Mouse (Mus musculus) layer of hippocampus, adult 2 months (tissue): ENCODE measurements around the gene Sash1. TPM values are rescaled to one million over a fixed set of nuclear protein-coding genes. Genes with fewer than 3 reads are reported as not detected.

Source experiments
- DNase-seq, 2 experiments: peaks; one replicate each; pipeline ENCODE4 v3.0.0; 2022; ENCODE audit warnings: low spot score in 2 of 2
- H3K27ac ChIP-seq: fragments of 200-600 bp; 2 replicates; pipeline ENCODE4 v1.8.1; 2022
- H3K4me3 ChIP-seq: fragments of 200-600 bp; 2 replicates; pipeline ENCODE4 v1.8.1; 2022; ENCODE audit warnings: mild to moderate bottlenecking
- CTCF ChIP-seq: fragments of 200-600 bp; conservative IDR thresholded peaks from 2 replicates; pipeline ENCODE4 v1.8.1; 2022; ENCODE audit warnings: antibody characterized with exemption, mild to moderate bottlenecking, moderate library complexity
- total RNA-seq, 2 experiments: library from RNA; stranded (reverse); gene quantifications; 2 replicates each; pipeline ENCODE4 v1.2.3; 2021

Sash1 gene
- total RNA-seq, 2 experiments from 2014 or later = 75.7 to 86.0 TPM

DNA sequence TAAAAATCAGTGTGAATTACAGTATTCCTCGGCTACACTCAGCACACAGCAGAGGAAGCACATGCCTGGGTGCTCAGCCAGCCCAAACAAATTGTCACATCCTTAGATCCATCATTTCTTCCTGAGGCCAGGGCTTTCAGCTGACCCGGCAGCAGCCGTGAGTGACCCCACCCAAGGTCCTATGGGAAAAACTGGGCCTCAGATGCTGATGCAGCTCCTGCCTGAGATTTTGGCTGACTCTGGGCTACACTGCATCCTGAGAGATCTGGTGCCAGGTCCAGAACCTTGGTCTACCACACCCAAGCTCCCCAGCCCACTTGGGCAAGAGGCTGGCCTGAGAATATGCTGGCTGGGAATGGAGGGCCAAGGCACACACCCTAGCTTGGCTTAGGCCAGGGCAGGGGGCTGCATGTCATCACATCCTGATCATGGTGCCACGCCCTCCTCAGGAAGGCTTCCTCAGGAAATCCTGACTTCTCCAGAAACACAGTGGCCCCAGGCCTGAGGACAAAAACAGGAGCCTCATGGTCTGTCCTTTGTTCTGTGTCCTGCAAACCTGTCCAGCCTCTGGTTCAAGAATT lies 19.7 kb downstream of the Sash1 start:
- no peak for DNase-seq
- Histone ChIP-seq H3K27ac (peak overlapping the region; percentile 7; the same call in 1 of the 2 replicates), H3K4me3 (no peak overlapping the region)
- TF ChIP-seq CTCF = no peak

- TF ChIP-seq CTCF = no peak
- H3K27ac ChIP-seq = no peak overlapping the region
- DNase-seq = no peak
Observed at GRCm38 (mm10) chr10:8860655-8861054, 25.2 kb downstream of the Sash1 start.

GRCm38 (mm10) chr10:8858718-8859117 lies 27.2 kb downstream of the Sash1 start:
- no peak overlapping the region for H3K4me3 ChIP-seq
- no peak overlapping the region for H3K27ac ChIP-seq
- no peak for TF ChIP-seq CTCF
- DNase-seq = no peak

More at GRCm38 (mm10) chr10:8860655-8861054, 25.2 kb downstream of the Sash1 start:
- no peak overlapping the region for H3K4me3 ChIP-seq

DNA sequence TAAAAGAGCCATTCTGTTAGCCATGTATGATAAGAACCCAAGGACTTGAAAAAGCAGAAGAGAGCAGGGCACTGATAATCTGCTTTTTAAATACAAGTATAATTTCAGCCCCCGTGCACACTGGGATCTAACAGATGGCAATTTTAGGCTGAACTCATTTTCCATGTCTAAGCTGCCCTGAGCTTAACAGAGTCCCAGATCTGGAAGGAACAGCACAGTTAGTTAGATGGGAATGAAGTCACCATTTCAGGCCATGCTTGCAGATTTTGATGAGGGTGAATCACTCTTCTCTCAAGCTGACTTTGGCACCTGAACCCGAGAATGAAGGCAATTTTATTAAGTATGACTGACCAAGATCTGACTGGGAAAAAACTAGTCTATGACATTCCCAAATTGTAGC lies 28.9 kb downstream of the Sash1 start:
- Histone ChIP-seq H3K27ac (peak overlapping the region; percentile 28; the same call in 1 of the 2 replicates), H3K4me3 (no peak overlapping the region)
- TF ChIP-seq CTCF = no peak
- peak in 1 of 2 experiments; percentile 12 for DNase-seq

DNA sequence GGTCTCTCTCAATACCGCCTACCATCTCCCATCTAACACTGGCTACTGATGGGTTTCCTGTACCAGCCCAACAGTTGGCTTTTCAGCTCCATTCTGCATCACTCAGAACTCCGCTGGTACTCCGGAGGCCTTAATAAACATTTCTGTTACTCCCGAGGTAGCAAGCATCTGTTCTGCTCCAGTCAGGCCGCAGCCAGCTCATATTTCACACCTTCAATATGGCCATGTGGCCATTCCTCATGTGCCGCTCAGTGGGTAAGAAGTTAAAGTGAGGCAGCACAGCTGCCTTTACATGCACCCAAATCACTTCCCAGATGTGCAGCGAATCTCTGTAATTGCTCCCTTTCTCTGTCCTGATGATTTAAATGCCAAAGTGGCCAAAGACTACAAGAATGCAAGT lies 32.5 kb downstream of the Sash1 start:
- no peak for TF ChIP-seq CTCF
- DNase-seq = no peak
- no peak overlapping the region for H3K27ac ChIP-seq
- H3K4me3 ChIP-seq = no peak overlapping the region

DNA sequence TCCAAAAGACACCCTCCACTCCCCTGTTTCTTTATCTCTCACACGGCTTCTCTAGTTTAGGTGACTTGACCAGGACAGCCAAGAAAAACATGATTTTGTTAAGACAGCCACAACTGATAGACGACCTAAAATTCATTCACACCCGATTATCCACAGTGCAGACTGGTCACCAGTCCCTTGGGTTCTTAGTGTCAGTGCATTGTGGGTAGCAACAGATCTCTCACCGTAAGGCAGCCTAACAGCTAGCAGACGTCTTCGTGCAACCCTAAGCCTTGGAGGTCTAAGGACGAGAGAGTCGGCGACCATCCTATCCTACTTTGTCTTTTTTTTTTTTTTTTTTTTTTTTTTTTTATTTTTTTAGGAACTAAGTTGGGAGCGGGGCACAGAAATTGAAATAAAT lies 34.2 kb downstream of the Sash1 start:
- Histone ChIP-seq H3K4me3 (no peak overlapping the region), H3K27ac (no peak overlapping the region)
- TF ChIP-seq CTCF = no peak
- DNase-seq = no peak

DNA sequence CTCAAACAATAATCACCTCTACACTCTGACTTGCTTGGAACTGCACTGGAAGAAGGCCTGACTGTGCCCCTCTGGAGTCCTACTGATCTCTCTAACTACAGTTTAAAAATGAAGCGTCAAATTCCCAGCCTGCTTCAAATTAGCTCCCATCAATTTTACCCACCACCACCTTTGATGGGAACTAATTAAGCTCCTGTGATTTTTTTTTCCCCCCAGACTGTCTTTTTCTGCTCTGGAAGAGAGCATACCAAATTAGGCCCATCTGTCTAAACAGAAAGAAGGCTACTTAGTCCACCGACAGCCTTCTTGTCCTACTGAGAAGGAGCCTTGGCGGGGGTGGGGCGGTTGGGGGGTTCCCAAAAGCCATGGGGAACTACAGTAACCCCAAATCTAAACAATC lies 37.9 kb downstream of the Sash1 start:
- no peak for DNase-seq
- Histone ChIP-seq H3K4me3 (no peak overlapping the region), H3K27ac (no peak overlapping the region)
- no peak for TF ChIP-seq CTCF

DNA sequence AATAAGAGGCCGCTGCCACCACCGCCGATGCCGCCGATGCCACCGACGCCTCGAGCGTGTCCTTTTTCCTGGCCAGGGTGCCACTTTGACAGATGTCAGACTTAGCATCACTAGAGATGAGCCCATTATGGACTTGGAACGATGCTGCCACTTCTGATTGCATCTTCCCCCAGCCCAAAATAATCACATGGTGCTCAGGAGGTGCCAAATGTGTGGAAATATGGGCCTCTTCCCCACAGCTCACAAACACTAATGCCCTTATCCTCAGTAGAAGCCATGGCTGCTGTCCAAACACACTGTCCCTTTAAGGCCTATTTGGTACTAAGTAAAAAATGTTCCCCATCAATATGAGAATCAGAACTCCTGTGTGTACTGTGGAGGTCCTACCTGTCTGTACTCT lies 39.6 kb downstream of the Sash1 start:
- no peak for TF ChIP-seq CTCF
- no peak overlapping the region for H3K27ac ChIP-seq
- H3K4me3 ChIP-seq = no peak overlapping the region
- no peak for DNase-seq

DNA sequence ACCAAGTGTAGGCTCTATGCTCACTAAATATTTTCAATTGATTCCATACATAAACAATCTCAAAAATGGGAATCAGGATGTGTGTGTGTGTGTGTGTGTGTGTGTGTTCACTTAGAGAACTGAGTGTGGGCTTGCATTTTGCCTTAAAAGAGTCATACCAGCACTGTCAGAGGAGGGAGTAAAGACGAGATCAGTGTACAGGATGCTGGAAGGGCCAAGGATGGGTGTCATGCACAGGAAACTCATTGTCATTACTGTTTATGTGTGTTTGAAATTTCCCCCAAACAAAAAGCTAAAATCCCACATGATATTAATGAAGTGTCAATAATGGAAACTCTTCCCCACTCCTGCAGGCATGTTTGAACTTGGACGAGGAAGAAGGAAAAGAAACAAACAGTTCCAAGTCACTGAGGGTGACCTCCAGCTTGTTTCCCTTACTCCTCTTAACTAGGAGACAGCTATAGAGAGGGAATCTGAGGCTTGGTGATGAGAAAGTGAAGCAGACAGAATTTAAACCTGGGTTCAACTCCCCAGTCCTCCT lies 40.6 kb downstream of the Sash1 start:
- no peak for DNase-seq
- H3K27ac ChIP-seq = no peak overlapping the region
- no peak overlapping the region for H3K4me3 ChIP-seq
- TF ChIP-seq CTCF = no peak

GRCm38 (mm10) chr10:8839956-8840355 lies 45.9 kb downstream of the Sash1 start:
- H3K27ac ChIP-seq = peak overlapping the region; percentile 46; the same call in 1 of the 2 replicates
- no peak for DNase-seq
- no peak for TF ChIP-seq CTCF

GRCm38 (mm10) chr10:8833816-8834464 lies 51.9 kb downstream of the Sash1 start:
- TF ChIP-seq CTCF = peak; percentile 76
- Histone ChIP-seq H3K27ac (0 out of 2 replicates have a peak overlapping the region, but pooled peaks have one; percentile 36), H3K4me3 (no peak overlapping the region)
- DNase-seq = no peak

More at GRCm38 (mm10) chr10:8839956-8840355, 45.9 kb downstream of the Sash1 start:
- no peak overlapping the region for H3K4me3 ChIP-seq

- 0 out of 2 replicates have a peak overlapping the region, but pooled peaks have one; percentile 8 for H3K27ac ChIP-seq
- no peak overlapping the region for H3K4me3 ChIP-seq
- TF ChIP-seq CTCF = no peak
- DNase-seq = no peak
Observed at GRCm38 (mm10) chr10:8826303-8826702, 59.6 kb downstream of the Sash1 start.

GRCm38 (mm10) chr10:8825874-8826273 lies 60.0 kb downstream of the Sash1 start:
- no peak for DNase-seq
- Histone ChIP-seq H3K4me3 (no peak overlapping the region), H3K27ac (no peak overlapping the region)
- TF ChIP-seq CTCF = no peak

- Histone ChIP-seq H3K4me3 (no peak overlapping the region), H3K27ac (no peak overlapping the region)
- no peak for TF ChIP-seq CTCF
- no peak for DNase-seq
Observed at GRCm38 (mm10) chr10:8818066-8818465, 67.8 kb downstream of the Sash1 start.
